Mouse (Mus musculus) spleen, adult 2 months (tissue): ENCODE measurements around the gene Apoc4.

ENCODE experiments used
- CTCF ChIP-seq: fragments of 200-500 bp; IDR thresholded peaks from 2 replicates; pipeline ENCODE4 v1.5.1; 2011; ENCODE audit warnings: mild to moderate bottlenecking, inconsistent platforms; ENCODE audit not compliant: insufficient read depth, insufficient read length, insufficient replicate concordance; ENCODE audit errors: extremely low read depth
- POLR2A ChIP-seq: fragments of 200-500 bp; IDR thresholded peaks from 2 replicates; pipeline ENCODE4 v1.6.1; 2011; ENCODE audit warnings: low read depth, low read length, inconsistent platforms

DNA sequence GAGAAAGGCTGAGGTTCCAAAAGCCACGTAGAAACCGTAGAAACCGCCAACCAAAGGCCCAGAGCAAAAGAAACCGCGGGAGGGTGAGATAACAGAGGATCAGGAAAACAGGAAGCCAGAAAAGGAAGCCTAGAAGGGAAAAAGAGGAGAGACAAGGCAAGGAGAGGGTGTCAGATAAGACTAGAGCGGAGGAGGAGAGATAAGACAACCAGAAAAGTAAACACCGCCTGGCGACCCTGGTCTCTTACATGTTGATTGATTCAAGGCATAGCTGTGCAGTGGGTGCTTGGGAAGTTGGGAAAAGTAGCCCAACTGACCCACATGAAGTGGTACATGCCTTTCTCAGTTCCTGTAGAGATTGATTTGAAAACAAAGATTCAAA lies 13.9 kb upstream of the Apoc4 start:
- no peak for TF ChIP-seq POLR2A
- TF ChIP-seq CTCF, result no peak
